Mouse (Mus musculus) MEL (cell line): ENCODE measurements at regions not wholly inside any gene's neighbourhood (a gene's known extent, or its start where the extent isn't known, plus 50 kb on each side); places are given as distances from the start of the nearest gene placed in this dataset.

ENCODE experiments used
- CHD1 ChIP-seq: IDR thresholded peaks from 2 replicates; pipeline ENCODE4 v1.6.1; 2012; ENCODE audit warnings: low read depth, mild to moderate bottlenecking, inconsistent platforms, low read length, improper control_type of control experiment
- CTCF ChIP-seq, 3 experiments: IDR thresholded peaks in 2 of 3; conservative IDR thresholded peaks in 1 of 3; 2 replicates each; pipeline ENCODE4 v1.5.1; 2011 to 2012; ENCODE audit warnings: low read length in 3 of 3, low read depth in 2 of 3, mild to moderate bottlenecking in 2 of 3, improper control_type of control experiment in 1 of 3, inconsistent platforms in 1 of 3, mixed read lengths in 1 of 3, moderate library complexity in 1 of 3; ENCODE audit not compliant: control insufficient read depth in 1 of 3, insufficient read depth in 1 of 3, poor library complexity in 1 of 3, severe bottlenecking in 1 of 3
- ETS1 ChIP-seq: IDR thresholded peaks from 2 replicates; pipeline ENCODE4 v1.6.1; 2012; ENCODE audit warnings: low read depth, mild to moderate bottlenecking, inconsistent platforms, low read length, improper control_type of control experiment, moderate library complexity
- GABPA ChIP-seq: IDR thresholded peaks from 2 replicates; pipeline ENCODE4 v1.6.1; 2012; ENCODE audit warnings: low read depth, mild to moderate bottlenecking, inconsistent platforms, low read length, improper control_type of control experiment, moderate library complexity
- GATA1 ChIP-seq: IDR thresholded peaks from 2 replicates; pipeline ENCODE4 v1.6.1; 2011; ENCODE audit warnings: low read depth, low read length, improper control_type of control experiment
- HCFC1 ChIP-seq: IDR thresholded peaks from 2 replicates; pipeline ENCODE4 v1.6.1; 2012; ENCODE audit warnings: low read depth, mild to moderate bottlenecking, inconsistent platforms, low read length, improper control_type of control experiment, moderate library complexity
- RCOR1 ChIP-seq: IDR thresholded peaks from 2 replicates; pipeline ENCODE4 v1.6.1; 2012; ENCODE audit warnings: low read depth, mild to moderate bottlenecking, inconsistent platforms, low read length, improper control_type of control experiment
- ZMIZ1 ChIP-seq: IDR thresholded peaks from 2 replicates; pipeline ENCODE4 v1.6.1; 2012; ENCODE audit warnings: low read depth, mild to moderate bottlenecking, inconsistent platforms, low read length, improper control_type of control experiment, moderate library complexity

DNA sequence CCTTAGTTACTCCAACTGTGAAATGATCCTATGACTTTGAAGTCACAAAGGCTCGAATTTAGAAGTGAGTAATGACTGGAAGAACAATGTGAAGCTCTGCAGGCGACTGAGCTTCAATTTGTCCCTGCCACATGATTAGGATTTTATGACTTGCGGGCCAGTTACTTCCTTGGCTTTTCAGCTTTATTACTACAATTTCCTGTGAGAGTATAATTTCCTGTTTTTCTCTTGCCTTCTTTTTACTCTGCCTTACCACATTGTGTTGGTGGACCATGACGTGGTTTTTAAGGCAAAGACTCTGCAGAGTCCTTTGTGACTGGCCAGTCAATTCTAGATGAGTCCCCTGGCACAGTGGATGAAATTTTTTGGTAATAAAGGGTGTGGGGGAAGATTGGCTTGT, 91.0 kb upstream of the Zbtb20 start:
- TF ChIP-seq HCFC1 = no peak
- TF ChIP-seq ZMIZ1 = no peak
- no peak for TF ChIP-seq CTCF (IDR thresholded peaks at IDR 0.05 in 2 of 3, conservative IDR thresholded peaks at IDR 0.05 in 1 of 3; ENCODE audit: control insufficient read depth in 1 of 3, insufficient read depth in 1 of 3, low read depth in 2 of 3, low read length in 3 of 3, poor library complexity in 1 of 3, severe bottlenecking in 1 of 3)
- TF ChIP-seq ETS1 = no peak
- TF ChIP-seq GATA1 = no peak
- no peak for TF ChIP-seq GABPA
- no peak for TF ChIP-seq CHD1
- no peak for TF ChIP-seq RCOR1
